Mouse (Mus musculus) adrenal gland, postnatal 10 days (tissue): ENCODE measurements around the gene Rhbdl2. TPM values are rescaled to one million over a fixed set of nuclear protein-coding genes. Genes with fewer than 3 reads are reported as not detected.

ENCODE experiments used
- DNase-seq: peaks from one replicate; pipeline ENCODE4 v3.0.0; 2021; ENCODE audit warnings: mixed read lengths
- long read RNA-seq, 2 experiments: library from polyadenylated mRNA; stranded (forward); transcript quantifications; one replicate each; pipeline ENCODE4 v2.0.0; 2021
- total RNA-seq, 2 experiments: library from RNA; stranded (reverse); gene quantifications; 2 replicates each; pipeline ENCODE4 v1.2.3; 2021

The Rhbdl2 gene
- 1 to 10 TPM; 1.3 to 2.3 TPM for total RNA-seq
- long read RNA-seq, experiment 1, partial matches to known transcripts, result 0 of 2 reads
- long read RNA-seq, experiment 1, other reads (novel, unspliced or antisense), result 0 of 2 reads
- long read RNA-seq, experiment 2, partial matches to known transcripts, result 0 of 1 reads
- long read RNA-seq, experiment 2, other reads (novel, unspliced or antisense), result 0 of 1 reads

- DNase-seq, result peak; percentile 89
These were observed at the start of gene Rhbdl2 for GRCm38 (mm10) chr4:123787191-123787985. Rhbdl2 (plus strand) TSS chr4:123787874.

GRCm38 (mm10) chr4:123738708-123739107 is 49.0 kb upstream of the Rhbdl2 start:
- no peak for DNase-seq

GRCm38 (mm10) chr4:123742891-123743290 is 44.8 kb upstream of the Rhbdl2 start:
- DNase-seq, result no peak

- DNase-seq, result peak; percentile 40
These were observed 42.4 kb upstream of the Rhbdl2 start for GRCm38 (mm10) chr4:123745221-123745775.

GRCm38 (mm10) chr4:123748726-123749415 is 38.8 kb upstream of the Rhbdl2 start:
- DNase-seq, result no peak

- DNase-seq, result peak; percentile 61
These were observed 38.1 kb upstream of the Rhbdl2 start for GRCm38 (mm10) chr4:123749484-123750130.

GRCm38 (mm10) chr4:123750152-123750651 is 37.5 kb upstream of the Rhbdl2 start, which contains the start of gene Akirin1:
Akirin1 (minus strand) TSS chr4:123750345.
- peak; percentile 100 for DNase-seq

GRCm38 (mm10) chr4:123750707-123751312 is 36.9 kb upstream of the Rhbdl2 start:
- no peak for DNase-seq

GRCm38 (mm10) chr4:123758306-123758705 is 29.4 kb upstream of the Rhbdl2 start:
- no peak for DNase-seq

- no peak for DNase-seq
These were observed 22.6 kb upstream of the Rhbdl2 start for GRCm38 (mm10) chr4:123765071-123765470.

GRCm38 (mm10) chr4:123767807-123768206 is 19.9 kb upstream of the Rhbdl2 start:
- DNase-seq, result no peak

GRCm38 (mm10) chr4:123768234-123768633 is 19.4 kb upstream of the Rhbdl2 start:
- DNase-seq, result no peak

GRCm38 (mm10) chr4:123792666-123793065 is 5.0 kb downstream of the Rhbdl2 start:
- no peak for DNase-seq

- no peak for DNase-seq
These were observed 5.5 kb downstream of the Rhbdl2 start for GRCm38 (mm10) chr4:123793136-123793535.

- DNase-seq, result no peak
These were observed 7.4 kb downstream of the Rhbdl2 start for GRCm38 (mm10) chr4:123795057-123795456.

- DNase-seq, result no peak
These were observed 9.7 kb downstream of the Rhbdl2 start for GRCm38 (mm10) chr4:123797403-123797802.

GRCm38 (mm10) chr4:123797856-123798255 is 10.2 kb downstream of the Rhbdl2 start:
- no peak for DNase-seq

- peak; percentile 24 for DNase-seq
These were observed 16.0 kb downstream of the Rhbdl2 start for GRCm38 (mm10) chr4:123803642-123804041.

GRCm38 (mm10) chr4:123808304-123808703 is 20.6 kb downstream of the Rhbdl2 start:
- DNase-seq, result no peak

- DNase-seq, result no peak
These were observed 23.0 kb downstream of the Rhbdl2 start for GRCm38 (mm10) chr4:123810475-123811295.

GRCm38 (mm10) chr4:123812525-123812924 is 24.9 kb downstream of the Rhbdl2 start:
- DNase-seq, result no peak
